Mouse (Mus musculus): Measurements from ENCODE around the gene Vmn1r104.
"Not testable (repeated sequence)": the region's sequence is repeated elsewhere in the genome, so short reads cannot be mapped to it uniquely, and the experiment has no call there.

The Vmn1r104 gene

GRCm38 (mm10) chr7:20533537-20533936 lies at the start of gene Vmn1r104:
Gene Vmn1r104 (plus strand): TSS chr7:20533837.
- DNase-seq (ENCODE audit: low spot score in 2 of 2) = not testable (repeated sequence)

- DNase-seq (ENCODE audit: low spot score in 2 of 2) = not testable (repeated sequence)
Observed at GRCm38 (mm10) chr7:20510434-20510833, 23.2 kb upstream of the Vmn1r104 start, which contains the start of gene Vmn1r103. Gene Vmn1r103 (minus strand): TSS chr7:20510534.

GRCm38 (mm10) chr7:20545657-20546056 lies 12.0 kb downstream of the Vmn1r104 start, which contains the start of gene Gm5726:
Gene Gm5726 (minus strand): TSS chr7:20545757.
- not testable (repeated sequence) for DNase-seq (ENCODE audit: low spot score in 2 of 2)

- DNase-seq (ENCODE audit: low spot score in 2 of 2) = not testable (repeated sequence)
Observed at GRCm38 (mm10) chr7:20576141-20576540, 42.5 kb downstream of the Vmn1r104 start, which contains the start of gene Gm4141. Gene Gm4141 (minus strand): TSS chr7:20576241.
